Mouse (Mus musculus): Measurements from ENCODE around the gene Timm17b. TPM values are rescaled to one million over a fixed set of nuclear protein-coding genes. Genes with fewer than 3 reads are reported as not detected.
A peak's percentile ranks its signal among the peaks of the same experiment; 100 is the strongest.

Timm17b gene
- polyA plus RNA-seq, 1 experiment from 2014 or later: 88.9 TPM

GRCm38 (mm10) chrX:7865786-7866185 lies 33.4 kb upstream of the Timm17b start:
- no peak for DNase-seq (ENCODE audit: low spot score)
- TF ChIP-seq EP300 (IDR thresholded peaks at IDR 0.05) (no peak), CTCF (IDR thresholded peaks at IDR 0.05) (no peak)
- Histone ChIP-seq H3K9ac (replicated peaks; ENCODE audit: low read depth) (no peak overlapping the region), H3K4me1 (ENCODE audit: insufficient read depth, low read depth, low read length) (no peaks in the 10 kb centered on the region), H3K27ac (ENCODE audit: low read length) (no peak overlapping the region), H3K36me3 (ENCODE audit: insufficient read depth, low read length) (no peaks in the 10 kb centered on the region; the same call in 1 of the 2 replicates), H3K4me3 (ENCODE audit: low read depth, low read length) (no peak overlapping the region), H3K9me3 (ENCODE audit: low read length) (no peaks in the 10 kb centered on the region), H3K4me2 (replicated peaks; ENCODE audit: low read depth, low read length) (no peak overlapping the region), H3K27me3 (replicated peaks; ENCODE audit: insufficient read depth, low read length) (no peaks in the 10 kb centered on the region)
- ATAC-seq: no peak
- WGBS: 51% methylated on average over 2 of the region's 2 CpGs

GRCm38 (mm10) chrX:7867141-7867540 lies 32.0 kb upstream of the Timm17b start:
- Histone ChIP-seq H3K27me3 (replicated peaks; ENCODE audit: insufficient read depth, low read length) (no peaks in the 10 kb centered on the region), H3K4me2 (replicated peaks; ENCODE audit: low read depth, low read length) (no peak overlapping the region), H3K4me1 (ENCODE audit: insufficient read depth, low read depth, low read length) (no peaks in the 10 kb centered on the region), H3K9ac (replicated peaks; ENCODE audit: low read depth) (no peak overlapping the region), H3K9me3 (ENCODE audit: low read length) (no peaks in the 10 kb centered on the region), H3K27ac (ENCODE audit: low read length) (no peak overlapping the region), H3K36me3 (ENCODE audit: insufficient read depth, low read length) (no peaks in the 10 kb centered on the region; the same call in 1 of the 2 replicates), H3K4me3 (ENCODE audit: low read depth, low read length) (no peak overlapping the region)
- ATAC-seq (no peak), DNase-seq (ENCODE audit: low spot score) (no peak)
- WGBS: 77% methylated on average over 1 of the region's 1 CpGs
- TF ChIP-seq CTCF (IDR thresholded peaks at IDR 0.05) (no peak), EP300 (IDR thresholded peaks at IDR 0.05) (no peak)

GRCm38 (mm10) chrX:7868506-7868905 lies 30.7 kb upstream of the Timm17b start:
- WGBS: 67% methylated on average over 2 of the region's 2 CpGs
- Histone ChIP-seq H3K4me1 (ENCODE audit: insufficient read depth, low read depth, low read length) (no peaks in the 10 kb centered on the region), H3K27me3 (replicated peaks; ENCODE audit: insufficient read depth, low read length) (no peaks in the 10 kb centered on the region), H3K36me3 (ENCODE audit: insufficient read depth, low read length) (peaks cover 4% of the 10 kb centered on the region; the same call in 1 of the 2 replicates), H3K9ac (replicated peaks; ENCODE audit: low read depth) (no peak overlapping the region), H3K27ac (ENCODE audit: low read length) (no peak overlapping the region), H3K4me3 (ENCODE audit: low read depth, low read length) (no peak overlapping the region), H3K4me2 (replicated peaks; ENCODE audit: low read depth, low read length) (no peak overlapping the region), H3K9me3 (ENCODE audit: low read length) (no peaks in the 10 kb centered on the region)
- ATAC-seq (no peak), DNase-seq (ENCODE audit: low spot score) (no peak)
- no peak for TF ChIP-seq EP300 (IDR thresholded peaks at IDR 0.05)
- no peak for TF ChIP-seq CTCF (IDR thresholded peaks at IDR 0.05)

GRCm38 (mm10) chrX:7869826-7870225 lies 29.3 kb upstream of the Timm17b start:
- no peak overlapping the region for H3K9ac ChIP-seq (replicated peaks; ENCODE audit: low read depth)
- H3K9me3 ChIP-seq (ENCODE audit: low read length): no peaks in the 10 kb centered on the region
- H3K27ac ChIP-seq (ENCODE audit: low read length): no peak overlapping the region
- no peaks in the 10 kb centered on the region for H3K4me1 ChIP-seq (ENCODE audit: insufficient read depth, low read depth, low read length)
- no peak for TF ChIP-seq CTCF (IDR thresholded peaks at IDR 0.05)
- TF ChIP-seq EP300 (IDR thresholded peaks at IDR 0.05): no peak
- no peaks in the 10 kb centered on the region for H3K27me3 ChIP-seq (replicated peaks; ENCODE audit: insufficient read depth, low read length)
- DNase-seq (ENCODE audit: low spot score) (no peak), ATAC-seq (no peak)
- no peak overlapping the region for H3K4me3 ChIP-seq (ENCODE audit: low read depth, low read length)
- WGBS: 62% methylated on average over 3 of the region's 3 CpGs
- no peak overlapping the region for H3K4me2 ChIP-seq (replicated peaks; ENCODE audit: low read depth, low read length)
- H3K36me3 ChIP-seq (ENCODE audit: insufficient read depth, low read length): peaks cover 4% of the 10 kb centered on the region; the same call in 1 of the 2 replicates

GRCm38 (mm10) chrX:7878007-7878419 lies 21.1 kb upstream of the Timm17b start, which contains the start of gene Pim2:
Pim2 (plus strand) TSS chrX:7878262.
- H3K9me3 ChIP-seq (ENCODE audit: low read length): no peaks in the 10 kb centered on the region
- TF ChIP-seq EP300 (IDR thresholded peaks at IDR 0.05) (no peak), CTCF (IDR thresholded peaks at IDR 0.05) (peak; percentile 10; the same call in 1 of the 2 replicates)
- no peaks in the 10 kb centered on the region for H3K27me3 ChIP-seq (replicated peaks; ENCODE audit: insufficient read depth, low read length)
- H3K4me3 ChIP-seq (ENCODE audit: low read depth, low read length): peak within 1 kb of the TSS; percentile 38
- peak within 1 kb of the TSS; percentile 68 for H3K4me2 ChIP-seq (replicated peaks; ENCODE audit: low read depth, low read length)
- no peak within 1 kb of the TSS for H3K9ac ChIP-seq (replicated peaks; ENCODE audit: low read depth)
- DNase-seq (ENCODE audit: low spot score) (peak; percentile 88), ATAC-seq (peak; percentile 96)
- no peak within 1 kb of the TSS for H3K27ac ChIP-seq (ENCODE audit: low read length)
- 13% methylated on average over 34 of the region's 38 CpGs for WGBS
- no peaks in the 10 kb centered on the region for H3K4me1 ChIP-seq (ENCODE audit: insufficient read depth, low read depth, low read length)
- no peaks in the 10 kb centered on the region for H3K36me3 ChIP-seq (ENCODE audit: insufficient read depth, low read length)

- no peaks in the 10 kb centered on the region for H3K9me3 ChIP-seq (ENCODE audit: low read length)
- ATAC-seq: peak; percentile 11
- H3K27me3 ChIP-seq (replicated peaks; ENCODE audit: insufficient read depth, low read length): no peaks in the 10 kb centered on the region
- H3K4me3 ChIP-seq (ENCODE audit: low read depth, low read length): peak overlapping the region; percentile 38
- H3K9ac ChIP-seq (replicated peaks; ENCODE audit: low read depth): no peak overlapping the region
- H3K27ac ChIP-seq (ENCODE audit: low read length): no peak overlapping the region
- no peaks in the 10 kb centered on the region for H3K4me1 ChIP-seq (ENCODE audit: insufficient read depth, low read depth, low read length)
- H3K36me3 ChIP-seq (ENCODE audit: insufficient read depth, low read length): no peaks in the 10 kb centered on the region
- WGBS: 23% methylated on average over 17 of the region's 21 CpGs
- no peak for DNase-seq (ENCODE audit: low spot score)
- peak overlapping the region; percentile 68 for H3K4me2 ChIP-seq (replicated peaks; ENCODE audit: low read depth, low read length)
- TF ChIP-seq EP300 (IDR thresholded peaks at IDR 0.05) (no peak), CTCF (IDR thresholded peaks at IDR 0.05) (no peak)
Measured at GRCm38 (mm10) chrX:7878495-7878894, 20.7 kb upstream of the Timm17b start.

GRCm38 (mm10) chrX:7879819-7880218 lies 19.3 kb upstream of the Timm17b start:
- ATAC-seq (peak; percentile 37), DNase-seq (ENCODE audit: low spot score) (peak; percentile 84)
- WGBS: 18% methylated on average over 11 of the region's 11 CpGs
- Histone ChIP-seq H3K4me1 (ENCODE audit: insufficient read depth, low read depth, low read length) (no peaks in the 10 kb centered on the region; the same call in 1 of the 2 replicates), H3K27ac (ENCODE audit: low read length) (no peak overlapping the region), H3K9ac (replicated peaks; ENCODE audit: low read depth) (no peak overlapping the region), H3K9me3 (ENCODE audit: low read length) (no peaks in the 10 kb centered on the region), H3K36me3 (ENCODE audit: insufficient read depth, low read length) (no peaks in the 10 kb centered on the region), H3K4me2 (replicated peaks; ENCODE audit: low read depth, low read length) (peak overlapping the region; percentile 22; the same call in 1 of the 2 replicates), H3K27me3 (replicated peaks; ENCODE audit: insufficient read depth, low read length) (no peaks in the 10 kb centered on the region), H3K4me3 (ENCODE audit: low read depth, low read length) (no peak overlapping the region)
- no peak for TF ChIP-seq EP300 (IDR thresholded peaks at IDR 0.05)
- peak; percentile 65 for TF ChIP-seq CTCF (IDR thresholded peaks at IDR 0.05)
